Mouse (Mus musculus) lung, embryonic 14.5 days (tissue): ENCODE data around the gene Il6st. TPM values are rescaled to one million over a fixed set of nuclear protein-coding genes. Genes with fewer than 3 reads are reported as not detected.

Experiments
- ATAC-seq: fragments of 200-750 bp; cut with Nextera tagmentation; 2 replicates; pipeline ENCODE4 v1.8.0; 2017; ENCODE audit warnings: mild to moderate bottlenecking, moderate TSS enrichment, moderate library complexity; ENCODE audit not compliant: insufficient read depth
- DNase-seq: peaks from one replicate; pipeline ENCODE4 v3.0.0-alpha.2; 2015
- H3K27ac ChIP-seq: fragments of 300-500 bp; sonication (generic); 2 replicates; pipeline ENCODE4 v1.5.1; 2014; ENCODE audit warnings: low read depth, mild to moderate bottlenecking, moderate library complexity
- H3K27me3 ChIP-seq: fragments of 300-500 bp; sonication (generic); 2 replicates; pipeline ENCODE4 v1.6.1; 2014; ENCODE audit warnings: low read length, control low read depth; ENCODE audit not compliant: insufficient read depth
- H3K36me3 ChIP-seq: fragments of 300-500 bp; sonication (generic); 2 replicates; pipeline ENCODE4 v1.6.1; 2014; ENCODE audit warnings: control low read depth; ENCODE audit not compliant: insufficient read depth
- H3K4me1 ChIP-seq: fragments of 300-500 bp; sonication (generic); 2 replicates; pipeline ENCODE4 v1.6.1; 2014; ENCODE audit warnings: antibody characterized with exemption, control low read depth; ENCODE audit not compliant: insufficient read depth
- H3K4me2 ChIP-seq: fragments of 300-500 bp; sonication (generic); 2 replicates; pipeline ENCODE4 v1.6.1; 2014; ENCODE audit warnings: mild to moderate bottlenecking
- H3K4me3 ChIP-seq: fragments of 300-500 bp; sonication (generic); 2 replicates; pipeline ENCODE4 v1.5.1; 2014; ENCODE audit warnings: low read depth, low read length
- H3K9ac ChIP-seq: fragments of 300-500 bp; sonication (generic); 2 replicates; pipeline ENCODE4 v1.6.1; 2014
- H3K9me3 ChIP-seq: fragments of 300-500 bp; sonication (generic); 2 replicates; pipeline ENCODE4 v1.6.1; 2016; ENCODE audit warnings: low read depth, low read length, control low read depth
- CTCF ChIP-seq: IDR thresholded peaks from 2 replicates; pipeline ENCODE4 v1.5.1; 2016; ENCODE audit warnings: antibody characterized with exemption, low read depth
- WGBS: fragments of 180-500 bp; shearing (Covaris S2); extraction: QIAGEN DNeasy Blood & Tissue Kit; methylation state at CpG from one replicate; pipeline ENCODE4 v1.1.7; 2014; 5-methylcytosine and 5-hydroxymethylcytosine counted together
- polyA plus RNA-seq: library from polyadenylated mRNA; unstranded; fragments of >200 nt; fragmentation: Nextera tagmentation; extraction: Ambion mirVana; gene quantifications from 2 replicates; pipeline ENCODE4 v1.2.1, GENCODE M21; 2014

Il6st gene
- polyA plus RNA-seq, 1 experiment from 2014 or later, result 41.3 TPM

GRCm38 (mm10) chr13:112523346-112523970 is 59.6 kb downstream of the Il6st start:
- Histone ChIP-seq H3K4me3 (no peak overlapping the region), H3K4me1 (no peaks in the 10 kb centered on the region), H3K27me3 (no peaks in the 10 kb centered on the region), H3K4me2 (no peak overlapping the region), H3K36me3 (no peaks in the 10 kb centered on the region), H3K9ac (no peak overlapping the region), H3K9me3 (peaks cover 1% of the 10 kb centered on the region; the same call in 1 of the 2 replicates), H3K27ac (no peak overlapping the region)
- DNase-seq (no peak), ATAC-seq (no peak)
- no peak for TF ChIP-seq CTCF
- 77% methylated on average over 10 of the region's 10 CpGs for WGBS

- 63% methylated on average over 1 of the region's 1 CpGs for WGBS
- no peak for TF ChIP-seq CTCF
- no peak overlapping the region for H3K27ac ChIP-seq
- ATAC-seq (no peak), DNase-seq (no peak)
- H3K4me3 ChIP-seq, result no peak overlapping the region
- H3K27me3 ChIP-seq, result no peaks in the 10 kb centered on the region
- H3K36me3 ChIP-seq, result no peaks in the 10 kb centered on the region
- no peaks in the 10 kb centered on the region for H3K9me3 ChIP-seq
- no peak overlapping the region for H3K9ac ChIP-seq
- H3K4me1 ChIP-seq, result no peaks in the 10 kb centered on the region
- H3K4me2 ChIP-seq, result no peak overlapping the region
Observed at GRCm38 (mm10) chr13:112527186-112527585, 63.3 kb downstream of the Il6st start.

GRCm38 (mm10) chr13:112529893-112530292 is 66.0 kb downstream of the Il6st start:
- WGBS, result 28% methylated on average over 3 of the region's 3 CpGs
- Histone ChIP-seq H3K9me3 (no peaks in the 10 kb centered on the region), H3K9ac (no peak overlapping the region), H3K4me1 (no peaks in the 10 kb centered on the region), H3K27ac (no peak overlapping the region), H3K27me3 (no peaks in the 10 kb centered on the region), H3K36me3 (no peaks in the 10 kb centered on the region), H3K4me3 (no peak overlapping the region), H3K4me2 (no peak overlapping the region)
- ATAC-seq, result peak; percentile 60; the same call in 1 of the 2 replicates
- TF ChIP-seq CTCF, result peak; percentile 92
- DNase-seq, result peak; percentile 89

DNA sequence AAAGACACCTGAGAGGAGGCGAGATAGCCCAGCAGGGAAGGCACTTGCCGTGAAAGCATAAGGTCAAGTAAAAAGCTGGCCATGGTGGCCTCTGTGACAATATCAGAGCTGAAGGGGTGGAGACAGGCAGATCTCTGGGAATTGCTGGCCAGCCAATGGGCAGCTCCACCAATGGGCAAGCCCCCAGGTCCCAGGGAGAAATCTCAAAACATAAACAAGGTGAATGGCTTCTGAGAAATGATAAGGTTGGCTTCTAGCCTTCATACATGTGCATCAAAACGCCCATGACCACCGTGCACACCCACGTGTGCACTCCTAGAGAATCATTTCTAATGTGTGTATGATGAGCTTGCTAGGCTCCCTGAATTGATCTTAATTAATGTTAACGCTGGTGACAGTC is 68.4 kb downstream of the Il6st start:
- Histone ChIP-seq H3K4me1 (no peaks in the 10 kb centered on the region), H3K4me3 (no peak overlapping the region), H3K9me3 (no peaks in the 10 kb centered on the region), H3K4me2 (no peak overlapping the region), H3K36me3 (no peaks in the 10 kb centered on the region), H3K27me3 (no peaks in the 10 kb centered on the region), H3K9ac (no peak overlapping the region), H3K27ac (no peak overlapping the region)
- no peak for ATAC-seq
- DNase-seq, result no peak
- TF ChIP-seq CTCF, result no peak
- 74% methylated on average over 6 of the region's 6 CpGs for WGBS

GRCm38 (mm10) chr13:112533556-112533955 is 69.7 kb downstream of the Il6st start:
- no peak overlapping the region for H3K27ac ChIP-seq
- H3K36me3 ChIP-seq, result no peaks in the 10 kb centered on the region
- no peaks in the 10 kb centered on the region for H3K9me3 ChIP-seq
- ATAC-seq (no peak), DNase-seq (no peak)
- H3K4me3 ChIP-seq, result no peak overlapping the region
- no peak overlapping the region for H3K9ac ChIP-seq
- H3K4me2 ChIP-seq, result no peak overlapping the region
- WGBS, result 69% methylated on average over 9 of the region's 9 CpGs
- no peak for TF ChIP-seq CTCF
- H3K27me3 ChIP-seq, result no peaks in the 10 kb centered on the region
- no peaks in the 10 kb centered on the region for H3K4me1 ChIP-seq

GRCm38 (mm10) chr13:112536611-112537010 is 72.7 kb downstream of the Il6st start:
- Histone ChIP-seq H3K36me3 (no peaks in the 10 kb centered on the region), H3K4me1 (no peaks in the 10 kb centered on the region), H3K9ac (no peak overlapping the region), H3K9me3 (no peaks in the 10 kb centered on the region), H3K4me3 (no peak overlapping the region), H3K27ac (no peak overlapping the region), H3K27me3 (no peaks in the 10 kb centered on the region), H3K4me2 (no peak overlapping the region)
- ATAC-seq (no peak), DNase-seq (no peak)
- 40% methylated on average over 4 of the region's 4 CpGs for WGBS
- TF ChIP-seq CTCF, result no peak

GRCm38 (mm10) chr13:112537065-112537464 is 73.2 kb downstream of the Il6st start:
- ATAC-seq, result no peak
- no peak for TF ChIP-seq CTCF
- 87% methylated on average over 7 of the region's 7 CpGs for WGBS

More at GRCm38 (mm10) chr13:112537065-112537464, 73.2 kb downstream of the Il6st start:
- Histone ChIP-seq H3K27ac (no peak overlapping the region), H3K4me2 (no peak overlapping the region), H3K9me3 (no peaks in the 10 kb centered on the region), H3K36me3 (no peaks in the 10 kb centered on the region), H3K9ac (no peak overlapping the region), H3K4me1 (no peaks in the 10 kb centered on the region), H3K27me3 (no peaks in the 10 kb centered on the region), H3K4me3 (no peak overlapping the region)
- DNase-seq, result no peak
